Mouse (Mus musculus): Measurements from ENCODE around the gene Dicer1.

DNA sequence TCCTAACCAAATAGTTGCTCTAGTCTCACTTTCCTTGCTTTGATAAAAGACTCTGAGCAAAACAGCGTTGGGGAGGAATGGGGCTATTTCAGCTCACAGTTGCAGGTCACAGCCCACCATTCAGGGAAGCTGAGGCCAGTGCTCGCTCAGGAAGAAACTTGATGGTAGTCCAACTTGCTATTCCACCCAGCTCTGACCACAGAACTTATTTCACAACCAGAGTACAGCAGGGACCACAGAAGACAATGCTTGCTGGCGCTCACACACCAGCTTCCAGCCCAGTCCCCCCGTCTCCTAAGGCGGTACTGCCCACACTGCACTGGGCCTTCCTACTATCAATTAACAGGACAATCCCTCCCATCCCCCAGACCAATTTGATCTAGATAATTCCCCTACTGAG is 36.3 kb downstream of the Dicer1 start:
- TF ChIP-seq POLR2A (IDR thresholded peaks at IDR 0.05; ENCODE audit: borderline replicate concordance, low read depth, low read length), result no peak
- TF ChIP-seq CTCF (IDR thresholded peaks at IDR 0.05; ENCODE audit: low read depth, low read length), result no peak
